Mouse (Mus musculus) ES-E14 (cell line): Measurements from ENCODE around the gene Larp1b.

Experiments
- MAFK ChIP-seq: IDR thresholded peaks from 2 replicates; pipeline ENCODE4 v1.6.1; 2014; ENCODE audit warnings: mild to moderate bottlenecking, low read depth, low read length, inconsistent platforms; ENCODE audit not compliant: insufficient read depth
- ZC3H11A ChIP-seq: IDR thresholded peaks from 2 replicates; pipeline ENCODE4 v1.6.1; 2012; ENCODE audit warnings: low read depth, mild to moderate bottlenecking, inconsistent platforms, low read length, borderline replicate concordance
- ZNF384 ChIP-seq: IDR thresholded peaks from 2 replicates; pipeline ENCODE4 v1.6.1; 2012; ENCODE audit warnings: low read depth, low read length, inconsistent platforms

DNA sequence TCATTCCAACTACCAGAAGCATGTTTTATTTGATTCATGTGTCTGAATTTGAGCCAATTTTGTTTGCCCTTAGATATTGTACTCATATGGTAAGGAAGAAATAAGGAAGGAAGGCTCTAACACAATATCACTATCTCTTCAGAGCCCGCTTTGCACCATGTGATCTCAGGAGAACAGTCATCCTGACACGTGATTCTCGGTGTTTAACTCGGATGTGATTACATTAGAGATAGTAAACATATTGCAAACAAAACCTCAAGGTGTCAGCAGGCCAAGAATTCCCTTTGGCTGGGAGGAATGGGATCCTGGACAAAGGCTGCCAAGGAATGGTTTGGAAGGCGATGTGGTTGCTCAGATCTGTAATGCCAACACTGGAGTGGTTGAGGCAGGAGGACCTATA is 11.4 kb upstream of the Larp1b start:
- TF ChIP-seq MAFK (no peak), ZNF384 (no peak), ZC3H11A (no peak)
